Mouse (Mus musculus) stomach, embryonic 14.5 days (tissue): ENCODE data around the gene Esrrg. TPM values are rescaled to one million over a fixed set of nuclear protein-coding genes. Genes with fewer than 3 reads are reported as not detected.
A peak's percentile ranks its signal among the peaks of the same experiment; 100 is the strongest.

ENCODE experiments used
- ATAC-seq: fragments of 200-750 bp; cut with Nextera tagmentation; 2 replicates; pipeline ENCODE4 v1.8.0; 2017; ENCODE audit warnings: low read depth, moderate TSS enrichment; ENCODE audit not compliant: insufficient number of reproducible peaks, insufficient read depth, low FRiP score
- H3K27ac ChIP-seq: fragments of 300-500 bp; sonication (generic); 2 replicates; pipeline ENCODE4 v1.5.1; 2014; ENCODE audit warnings: mild to moderate bottlenecking, low read length, moderate library complexity, mixed read lengths
- H3K27me3 ChIP-seq: fragments of 300-500 bp; sonication (generic); 2 replicates; pipeline ENCODE4 v1.6.1; 2014; ENCODE audit warnings: low read length, control low read depth, mixed read lengths; ENCODE audit not compliant: control insufficient read depth, insufficient read depth
- H3K36me3 ChIP-seq: fragments of 300-500 bp; sonication (generic); 2 replicates; pipeline ENCODE4 v1.6.1; 2014; ENCODE audit warnings: mild to moderate bottlenecking, control low read depth, low read length, moderate library complexity, mixed read lengths; ENCODE audit not compliant: control insufficient read depth, insufficient read depth
- H3K4me1 ChIP-seq: fragments of 300-500 bp; sonication (generic); 2 replicates; pipeline ENCODE4 v1.6.1; 2014; ENCODE audit warnings: low read length, control low read depth, mixed read lengths; ENCODE audit not compliant: control insufficient read depth, insufficient read depth
- H3K4me2 ChIP-seq: fragments of 300-500 bp; sonication (generic); replicated peaks from 2 replicates; pipeline ENCODE4 v1.6.1; 2014; ENCODE audit warnings: low read depth, low read length, control low read depth
- H3K4me3 ChIP-seq: fragments of 300-500 bp; sonication (generic); 2 replicates; pipeline ENCODE4 v1.5.1; 2014; ENCODE audit warnings: low read depth, low read length, control low read depth
- H3K9ac ChIP-seq: fragments of 300-500 bp; sonication (generic); replicated peaks from 2 replicates; pipeline ENCODE4 v1.6.1; 2014; ENCODE audit warnings: low read depth, mild to moderate bottlenecking, control low read depth, low read length, moderate library complexity, mixed read lengths
- H3K9me3 ChIP-seq: fragments of 300-500 bp; sonication (generic); 2 replicates; pipeline ENCODE4 v1.6.1; 2016; ENCODE audit warnings: low read depth, low read length, control low read depth; ENCODE audit not compliant: control insufficient read depth
- WGBS: fragments of 180-500 bp; shearing (Covaris S2); extraction: QIAGEN DNeasy Blood & Tissue Kit; methylation state at CpG from one replicate; pipeline ENCODE4 v1.1.7; 2014; 5-methylcytosine and 5-hydroxymethylcytosine counted together
- polyA plus RNA-seq: library from polyadenylated mRNA; unstranded; fragments of >200 nt; fragmentation: Nextera tagmentation; extraction: Ambion mirVana; gene quantifications from 2 replicates; pipeline ENCODE4 v1.2.1, GENCODE M21; 2014

Esrrg gene
- polyA plus RNA-seq, 1 experiment from 2014 or later: 12.5 TPM

GRCm38 (mm10) chr1:187652445-187652844 lies 43.9 kb downstream of the Esrrg start:
- Histone ChIP-seq H3K36me3 (no peaks in the 10 kb centered on the region), H3K9ac (no peak overlapping the region), H3K27me3 (no peaks in the 10 kb centered on the region), H3K4me2 (peak overlapping the region; percentile 93), H3K4me3 (peak overlapping the region; percentile 38), H3K9me3 (no peaks in the 10 kb centered on the region), H3K4me1 (peaks cover 3% of the 10 kb centered on the region; the same call in 1 of the 2 replicates), H3K27ac (no peak overlapping the region)
- WGBS: 14% methylated on average over 7 of the region's 7 CpGs
- peak; percentile 26; the same call in 1 of the 2 replicates for ATAC-seq

- no peak for ATAC-seq
- Histone ChIP-seq H3K4me2 (no peak overlapping the region), H3K4me1 (peaks cover 3% of the 10 kb centered on the region; the same call in 1 of the 2 replicates), H3K4me3 (no peak overlapping the region), H3K9ac (no peak overlapping the region), H3K36me3 (no peaks in the 10 kb centered on the region), H3K9me3 (no peaks in the 10 kb centered on the region), H3K27me3 (no peaks in the 10 kb centered on the region), H3K27ac (no peak overlapping the region)
- 44% methylated on average over 9 of the region's 9 CpGs for WGBS
Measured at GRCm38 (mm10) chr1:187653390-187653789, 44.8 kb downstream of the Esrrg start.

- H3K9ac ChIP-seq: no peak overlapping the region
- WGBS: 43% methylated on average over 9 of the region's 9 CpGs
Measured at GRCm38 (mm10) chr1:187660963-187661362, 52.4 kb downstream of the Esrrg start.

GRCm38 (mm10) chr1:187662083-187662609 lies 53.6 kb downstream of the Esrrg start:
- WGBS: 28% methylated on average over 12 of the region's 12 CpGs
- no peak for ATAC-seq
- Histone ChIP-seq H3K27ac (no peak overlapping the region), H3K9me3 (no peaks in the 10 kb centered on the region), H3K9ac (no peak overlapping the region), H3K27me3 (no peaks in the 10 kb centered on the region), H3K36me3 (no peaks in the 10 kb centered on the region), H3K4me1 (peaks cover 20% of the 10 kb centered on the region; the same call in 1 of the 2 replicates), H3K4me2 (peak overlapping the region; percentile 28; the same call in 1 of the 2 replicates), H3K4me3 (no peak overlapping the region)

More at GRCm38 (mm10) chr1:187660963-187661362, 52.4 kb downstream of the Esrrg start:
- H3K9me3 ChIP-seq: no peaks in the 10 kb centered on the region
- H3K27me3 ChIP-seq: no peaks in the 10 kb centered on the region
- no peak overlapping the region for H3K27ac ChIP-seq
- H3K36me3 ChIP-seq: no peaks in the 10 kb centered on the region
- no peak overlapping the region for H3K4me2 ChIP-seq
- no peak overlapping the region for H3K4me3 ChIP-seq
- ATAC-seq: no peak
- H3K4me1 ChIP-seq: peaks cover 16% of the 10 kb centered on the region; the same call in 1 of the 2 replicates

- Histone ChIP-seq H3K36me3 (no peaks in the 10 kb centered on the region), H3K4me2 (no peak overlapping the region), H3K9ac (no peak overlapping the region), H3K4me3 (no peak overlapping the region), H3K27me3 (no peaks in the 10 kb centered on the region), H3K4me1 (peaks cover 20% of the 10 kb centered on the region; the same call in 1 of the 2 replicates), H3K9me3 (no peaks in the 10 kb centered on the region), H3K27ac (no peak overlapping the region)
- ATAC-seq: no peak
- 45% methylated on average over 6 of the region's 6 CpGs for WGBS
Measured at GRCm38 (mm10) chr1:187663376-187663775, 54.8 kb downstream of the Esrrg start.

GRCm38 (mm10) chr1:187664261-187664660 lies 55.7 kb downstream of the Esrrg start:
- Histone ChIP-seq H3K4me2 (no peak overlapping the region), H3K4me3 (no peak overlapping the region), H3K27ac (no peak overlapping the region), H3K9ac (no peak overlapping the region), H3K27me3 (no peaks in the 10 kb centered on the region), H3K36me3 (no peaks in the 10 kb centered on the region), H3K4me1 (peaks cover 20% of the 10 kb centered on the region; the same call in 1 of the 2 replicates), H3K9me3 (no peaks in the 10 kb centered on the region)
- 73% methylated on average over 7 of the region's 7 CpGs for WGBS
- ATAC-seq: no peak

- no peaks in the 10 kb centered on the region for H3K27me3 ChIP-seq
- no peaks in the 10 kb centered on the region for H3K9me3 ChIP-seq
- H3K36me3 ChIP-seq: no peaks in the 10 kb centered on the region
- peaks cover 20% of the 10 kb centered on the region; the same call in 1 of the 2 replicates for H3K4me1 ChIP-seq
- 23% methylated on average over 10 of the region's 10 CpGs for WGBS
- no peak for ATAC-seq
- no peak overlapping the region for H3K27ac ChIP-seq
- no peak overlapping the region for H3K4me2 ChIP-seq
- no peak overlapping the region for H3K9ac ChIP-seq
- H3K4me3 ChIP-seq: no peak overlapping the region
Measured at GRCm38 (mm10) chr1:187665901-187666600, 57.5 kb downstream of the Esrrg start.

GRCm38 (mm10) chr1:187669746-187670145 lies 61.2 kb downstream of the Esrrg start:
- peaks cover 7% of the 10 kb centered on the region; the same call in 1 of the 2 replicates for H3K4me1 ChIP-seq

More at GRCm38 (mm10) chr1:187669746-187670145, 61.2 kb downstream of the Esrrg start:
- no peak overlapping the region for H3K27ac ChIP-seq
- H3K4me3 ChIP-seq: no peak overlapping the region
- no peaks in the 10 kb centered on the region for H3K36me3 ChIP-seq
- H3K4me2 ChIP-seq: no peak overlapping the region
- H3K9me3 ChIP-seq: no peaks in the 10 kb centered on the region
- no peak overlapping the region for H3K9ac ChIP-seq
- no peaks in the 10 kb centered on the region for H3K27me3 ChIP-seq
- 90% methylated on average over 6 of the region's 6 CpGs for WGBS
- no peak for ATAC-seq
